Mouse (Mus musculus): ENCODE measurements at regions not wholly inside any gene's neighbourhood (a gene's known extent, or its start where the extent isn't known, plus 50 kb on each side); places are given as distances from the start of the nearest gene placed in this dataset.

DNA sequence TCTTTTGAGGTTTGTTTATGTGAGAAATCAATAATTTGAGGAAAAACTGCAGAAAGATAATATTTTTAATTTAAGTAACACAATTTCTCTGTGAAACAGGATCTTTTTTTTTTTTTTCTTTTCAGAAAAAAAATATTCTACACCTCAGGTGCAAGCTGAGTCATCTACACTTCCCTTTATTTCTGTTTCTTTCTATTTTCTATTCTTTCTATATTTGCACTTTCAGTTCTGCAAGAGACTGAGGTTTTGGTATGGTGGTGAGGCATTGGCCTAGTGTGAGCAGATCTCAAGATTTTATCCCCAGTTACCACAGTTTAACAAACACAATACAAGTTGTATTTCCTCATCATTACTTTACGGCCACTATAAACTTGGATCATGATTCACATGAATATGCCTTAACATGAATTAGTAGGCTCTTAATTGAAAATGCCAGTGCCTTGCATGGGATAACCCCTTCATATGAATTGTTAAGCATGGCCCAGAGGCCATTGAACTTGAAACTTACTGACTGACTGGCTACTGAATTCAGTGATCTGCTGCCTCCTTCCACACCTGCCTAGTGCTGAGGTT lies 1278.1 kb downstream of the Stim2 start:
- Histone ChIP-seq H3K9ac (no peak overlapping the region), H3K4me3 (replicated peaks) (no peak overlapping the region), H3K4me1 (no peaks in the 10 kb centered on the region), H3K9me3 (no peaks in the 10 kb centered on the region), H3K27ac (no peak overlapping the region), H3K36me3 (replicated peaks) (no peaks in the 10 kb centered on the region), H3K27me3 (no peaks in the 10 kb centered on the region), H3K4me2 (no peak overlapping the region)
- 93% methylated on average over 1 of the region's 1 CpGs for WGBS
- no peak for ATAC-seq (ENCODE audit: low FRiP score)

DNA sequence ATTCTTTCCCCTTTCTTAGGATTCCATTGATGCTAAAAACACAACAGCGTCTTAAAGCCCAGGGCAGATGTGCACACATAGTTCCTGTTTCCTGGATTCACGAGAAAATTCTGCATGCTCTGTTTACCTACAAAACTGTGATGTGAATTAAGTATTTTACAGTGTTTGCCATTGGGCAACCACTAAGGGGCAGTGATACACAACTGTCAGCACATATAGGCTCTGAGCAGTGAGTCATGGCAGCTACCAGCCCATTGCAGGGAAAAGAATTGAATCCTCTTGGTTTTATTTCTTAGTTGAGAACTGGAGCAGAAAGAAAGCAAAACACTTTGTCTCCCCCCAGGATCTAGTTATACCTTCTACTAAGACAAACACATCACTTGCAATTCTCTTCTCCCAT lies 1295.0 kb downstream of the Stim2 start:
- 63% methylated on average over 2 of the region's 2 CpGs for WGBS
- Histone ChIP-seq H3K9ac (no peak overlapping the region), H3K27ac (no peak overlapping the region), H3K36me3 (replicated peaks) (no peaks in the 10 kb centered on the region), H3K9me3 (no peaks in the 10 kb centered on the region), H3K4me2 (no peak overlapping the region), H3K4me3 (replicated peaks) (no peak overlapping the region), H3K27me3 (no peaks in the 10 kb centered on the region), H3K4me1 (no peaks in the 10 kb centered on the region)
- 0 out of 2 replicates have a peak, but pooled peaks have one; percentile 55 for ATAC-seq (ENCODE audit: low FRiP score)

DNA sequence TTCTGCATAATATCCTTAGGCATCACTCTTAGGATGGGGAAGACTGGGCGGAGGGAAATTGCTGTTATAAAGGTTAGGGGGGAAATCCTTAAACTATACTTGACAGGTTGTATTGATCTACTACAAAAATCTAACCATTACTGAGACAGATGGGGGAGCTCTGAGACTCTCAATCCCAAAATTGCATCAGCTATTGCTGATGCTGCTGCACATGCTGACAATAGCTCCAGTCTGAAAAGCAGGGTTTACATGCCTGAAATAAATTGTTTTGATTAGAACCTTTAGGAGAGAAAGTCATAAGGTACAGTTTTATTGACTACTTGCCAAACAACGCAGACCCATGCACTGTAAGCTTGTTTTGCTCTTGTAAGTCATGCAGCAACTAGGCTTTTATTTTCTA lies 1295.7 kb downstream of the Stim2 start:
- H3K27ac ChIP-seq: no peak overlapping the region
- H3K36me3 ChIP-seq (replicated peaks): no peaks in the 10 kb centered on the region
- no peak overlapping the region for H3K9ac ChIP-seq
- H3K4me1 ChIP-seq: no peaks in the 10 kb centered on the region
- H3K4me3 ChIP-seq (replicated peaks): no peak overlapping the region
- no peaks in the 10 kb centered on the region for H3K9me3 ChIP-seq
- ATAC-seq (ENCODE audit: low FRiP score): peak; percentile 28; the same call in 1 of the 2 replicates
- WGBS: 64% methylated on average over 2 of the region's 2 CpGs
- H3K4me2 ChIP-seq: no peak overlapping the region
- no peaks in the 10 kb centered on the region for H3K27me3 ChIP-seq

DNA sequence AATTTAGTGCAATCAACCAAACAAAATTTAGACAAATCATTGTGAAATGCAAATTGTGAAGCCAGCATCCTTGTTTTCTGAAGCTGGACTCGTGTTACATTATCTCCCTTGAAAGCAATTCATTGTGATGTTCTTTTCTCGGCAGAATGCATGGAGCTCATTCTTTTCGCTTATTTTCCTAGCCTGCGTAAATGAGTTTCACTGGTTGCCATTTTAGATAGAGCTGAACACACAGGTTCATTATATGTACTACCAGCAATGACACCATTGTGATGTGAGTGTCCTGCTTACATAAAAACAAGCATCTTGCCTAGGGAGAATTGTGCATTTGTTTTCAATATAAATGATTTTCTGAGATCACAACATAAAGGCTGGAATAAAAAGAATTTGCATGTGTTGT lies 1296.5 kb downstream of the Stim2 start:
- no peaks in the 10 kb centered on the region for H3K36me3 ChIP-seq (replicated peaks)
- no peak overlapping the region for H3K27ac ChIP-seq
- H3K4me1 ChIP-seq: no peaks in the 10 kb centered on the region
- H3K9me3 ChIP-seq: no peaks in the 10 kb centered on the region
- no peak overlapping the region for H3K4me2 ChIP-seq
- 0 out of 2 replicates have a peak, but pooled peaks have one; percentile 27 for ATAC-seq (ENCODE audit: low FRiP score)
- H3K9ac ChIP-seq: no peak overlapping the region
- no peak overlapping the region for H3K4me3 ChIP-seq (replicated peaks)
- H3K27me3 ChIP-seq: no peaks in the 10 kb centered on the region
- WGBS: 20% methylated on average over 4 of the region's 4 CpGs

DNA sequence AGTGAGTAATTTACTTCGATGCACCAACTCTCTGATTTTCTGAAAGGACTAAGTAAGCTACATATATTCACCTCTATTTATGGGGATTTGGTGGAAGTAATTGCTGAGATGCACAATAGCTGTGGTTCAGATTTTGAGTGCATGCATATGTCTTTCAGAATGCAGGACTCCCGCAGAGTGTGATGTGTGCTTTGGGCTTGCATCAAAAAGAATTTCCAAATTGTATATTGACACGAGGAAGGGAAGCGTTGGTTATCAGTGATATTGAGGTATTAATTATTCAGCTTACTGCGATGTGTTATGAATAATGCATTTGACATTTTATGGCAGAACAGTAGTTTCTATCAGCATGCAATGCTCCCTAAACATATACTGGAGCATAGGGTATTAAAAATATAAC lies 1303.2 kb downstream of the Stim2 start:
- Histone ChIP-seq H3K9ac (no peak overlapping the region), H3K4me2 (no peak overlapping the region), H3K36me3 (replicated peaks) (no peaks in the 10 kb centered on the region), H3K9me3 (no peaks in the 10 kb centered on the region), H3K27me3 (no peaks in the 10 kb centered on the region), H3K4me3 (replicated peaks) (no peak overlapping the region), H3K4me1 (no peaks in the 10 kb centered on the region), H3K27ac (no peak overlapping the region)
- ATAC-seq (ENCODE audit: low FRiP score): no peak
- WGBS: 76% methylated on average over 5 of the region's 5 CpGs

DNA sequence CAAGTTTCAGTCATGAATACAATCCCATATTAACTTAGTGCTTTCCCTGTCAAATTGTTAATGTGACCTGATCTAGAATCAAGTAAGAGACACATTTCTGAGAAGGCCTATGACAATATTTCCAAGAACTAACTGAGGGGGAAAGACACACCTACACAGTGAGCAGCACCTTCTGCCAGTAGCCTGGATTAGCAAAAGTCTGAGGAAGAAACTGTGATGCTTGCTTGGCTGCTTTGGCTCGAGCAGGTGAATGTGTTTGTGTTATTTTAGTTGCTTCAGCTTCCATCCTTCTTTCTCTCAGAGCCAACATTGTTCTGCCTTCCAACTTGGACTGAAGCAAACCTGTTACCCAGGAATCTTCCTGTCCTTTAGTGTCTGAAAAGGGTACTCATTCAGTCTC lies 1347.7 kb downstream of the Stim2 start:
- WGBS: 88% methylated on average over 1 of the region's 1 CpGs
- H3K9me3 ChIP-seq: no peaks in the 10 kb centered on the region
- H3K27ac ChIP-seq: no peak overlapping the region
- no peaks in the 10 kb centered on the region for H3K36me3 ChIP-seq (replicated peaks)
- H3K4me3 ChIP-seq (replicated peaks): no peak overlapping the region
- no peaks in the 10 kb centered on the region for H3K4me1 ChIP-seq
- ATAC-seq (ENCODE audit: low FRiP score): no peak
- H3K9ac ChIP-seq: no peak overlapping the region
- no peaks in the 10 kb centered on the region for H3K27me3 ChIP-seq
- H3K4me2 ChIP-seq: no peak overlapping the region

- Histone ChIP-seq H3K4me2 (no peak overlapping the region), H3K9me3 (no peaks in the 10 kb centered on the region), H3K27me3 (no peaks in the 10 kb centered on the region), H3K4me3 (replicated peaks) (no peak overlapping the region), H3K4me1 (no peaks in the 10 kb centered on the region), H3K27ac (no peak overlapping the region), H3K36me3 (replicated peaks) (no peaks in the 10 kb centered on the region), H3K9ac (no peak overlapping the region)
- WGBS: 35% methylated on average over 2 of the region's 2 CpGs
- ATAC-seq (ENCODE audit: low FRiP score): no peak
These were observed 1357.2 kb downstream of the Stim2 start for GRCm38 (mm10) chr5:55355483-55355882.

- Histone ChIP-seq H3K36me3 (replicated peaks) (no peaks in the 10 kb centered on the region), H3K27ac (no peak overlapping the region), H3K27me3 (no peaks in the 10 kb centered on the region), H3K4me1 (no peaks in the 10 kb centered on the region), H3K4me2 (no peak overlapping the region), H3K9ac (no peak overlapping the region), H3K9me3 (no peaks in the 10 kb centered on the region), H3K4me3 (replicated peaks) (no peak overlapping the region)
- no peak for ATAC-seq (ENCODE audit: low FRiP score)
- WGBS: 88% methylated on average over 3 of the region's 3 CpGs
These were observed 1376.0 kb downstream of the Stim2 start for GRCm38 (mm10) chr5:55374295-55374694.

DNA sequence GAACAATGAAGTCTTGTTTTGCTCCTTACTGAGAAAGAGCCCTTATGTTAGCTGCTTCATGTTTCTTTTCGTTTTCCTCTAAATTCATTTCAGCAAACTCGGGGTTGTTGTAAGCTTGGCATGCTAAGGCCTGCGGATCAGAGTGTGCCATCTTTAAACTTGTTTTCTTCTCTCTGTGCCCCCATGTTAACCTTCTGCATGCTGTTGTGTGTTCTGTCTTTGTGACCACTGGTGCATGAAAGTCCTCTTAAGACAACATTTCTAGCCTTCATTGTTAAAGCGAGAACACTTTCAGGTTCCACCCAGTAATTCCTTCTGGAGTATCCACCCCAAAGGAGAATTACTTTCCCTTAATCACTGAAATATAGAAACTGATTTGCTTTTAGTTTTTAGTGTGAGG lies 1392.5 kb downstream of the Stim2 start:
- Histone ChIP-seq H3K36me3 (replicated peaks) (no peaks in the 10 kb centered on the region), H3K27ac (no peak overlapping the region), H3K4me2 (no peak overlapping the region), H3K9me3 (no peaks in the 10 kb centered on the region), H3K27me3 (no peaks in the 10 kb centered on the region), H3K4me3 (replicated peaks) (no peak overlapping the region), H3K4me1 (peaks cover 7% of the 10 kb centered on the region; the same call in 1 of the 2 replicates), H3K9ac (no peak overlapping the region)
- no peak for ATAC-seq (ENCODE audit: low FRiP score)
- WGBS: 4% methylated on average over 4 of the region's 4 CpGs

DNA sequence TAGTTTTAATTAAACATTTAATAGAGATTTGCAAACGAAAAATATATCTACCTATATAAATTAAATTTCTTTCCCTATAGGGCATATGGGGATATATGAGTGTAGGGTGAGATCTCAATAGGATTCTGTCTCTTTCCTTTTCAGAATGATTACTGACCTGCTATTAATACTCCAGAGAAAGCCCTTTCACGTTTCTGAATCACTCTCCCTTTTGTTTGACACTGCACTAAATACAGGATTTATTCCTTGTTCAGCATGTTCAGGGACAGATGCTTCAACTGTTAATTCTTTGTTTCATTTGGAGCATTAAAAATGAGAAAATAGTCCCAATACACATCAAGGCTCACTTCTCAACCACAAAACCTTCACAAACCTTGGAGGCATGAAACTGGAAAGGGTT lies 1397.7 kb downstream of the Stim2 start:
- Histone ChIP-seq H3K36me3 (replicated peaks) (no peaks in the 10 kb centered on the region), H3K27me3 (no peaks in the 10 kb centered on the region), H3K4me1 (no peaks in the 10 kb centered on the region), H3K27ac (no peak overlapping the region), H3K4me3 (replicated peaks) (no peak overlapping the region), H3K4me2 (no peak overlapping the region), H3K9ac (no peak overlapping the region), H3K9me3 (no peaks in the 10 kb centered on the region)
- whole genome bisulfite sequencing: 20% methylated on average over 2 of the region's 2 CpGs
- ATAC-seq (ENCODE audit: low FRiP score): no peak

- Histone ChIP-seq H3K4me3 (replicated peaks) (no peak overlapping the region), H3K4me2 (no peak overlapping the region), H3K27me3 (no peaks in the 10 kb centered on the region), H3K36me3 (replicated peaks) (no peaks in the 10 kb centered on the region), H3K4me1 (no peaks in the 10 kb centered on the region), H3K9ac (no peak overlapping the region), H3K9me3 (no peaks in the 10 kb centered on the region), H3K27ac (no peak overlapping the region)
- ATAC-seq (ENCODE audit: low FRiP score): no peak
- 81% methylated on average over 5 of the region's 5 CpGs for WGBS
These were observed 1417.8 kb downstream of the Stim2 start for GRCm38 (mm10) chr5:55416146-55416545.

DNA sequence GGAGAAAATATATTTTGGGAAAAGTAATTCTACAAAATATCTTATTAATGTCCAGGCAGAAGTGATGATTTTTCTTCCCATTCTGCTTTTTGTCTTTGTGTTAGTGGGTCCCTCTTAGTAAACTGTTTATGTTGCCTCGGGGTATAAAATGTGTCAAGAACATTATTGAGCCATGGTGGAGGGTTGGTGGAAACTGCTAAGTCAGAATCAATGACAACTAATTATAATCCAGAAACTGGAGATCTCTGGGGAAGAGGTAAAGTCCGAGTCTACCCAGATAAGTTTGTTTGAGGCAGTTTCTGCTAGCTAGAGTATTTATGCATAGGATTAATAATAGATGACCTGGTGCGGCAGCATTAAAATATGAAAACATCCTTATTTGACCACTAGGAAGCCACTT lies 1440.9 kb downstream of the Stim2 start:
- no peaks in the 10 kb centered on the region for H3K36me3 ChIP-seq (replicated peaks)
- WGBS: 85% methylated on average over 3 of the region's 3 CpGs
- no peaks in the 10 kb centered on the region for H3K27me3 ChIP-seq
- no peak overlapping the region for H3K9ac ChIP-seq
- ATAC-seq (ENCODE audit: low FRiP score): no peak
- H3K9me3 ChIP-seq: no peaks in the 10 kb centered on the region
- no peak overlapping the region for H3K27ac ChIP-seq
- no peak overlapping the region for H3K4me3 ChIP-seq (replicated peaks)
- no peaks in the 10 kb centered on the region for H3K4me1 ChIP-seq
- no peak overlapping the region for H3K4me2 ChIP-seq

- Histone ChIP-seq H3K4me2 (no peak overlapping the region), H3K4me3 (replicated peaks) (no peak overlapping the region), H3K9me3 (no peaks in the 10 kb centered on the region), H3K27me3 (no peaks in the 10 kb centered on the region), H3K27ac (no peak overlapping the region), H3K9ac (no peak overlapping the region), H3K36me3 (replicated peaks) (no peaks in the 10 kb centered on the region), H3K4me1 (no peaks in the 10 kb centered on the region)
- no peak for ATAC-seq (ENCODE audit: low FRiP score)
- 87% methylated on average over 5 of the region's 5 CpGs for WGBS
These were observed 1450.8 kb downstream of the Stim2 start for GRCm38 (mm10) chr5:55449064-55449463.
